Mouse (Mus musculus) testis, adult 2 months (tissue): ENCODE data around the gene Rab5c.

Source experiments
- CTCF ChIP-seq: fragments of 200-500 bp; IDR thresholded peaks from 2 replicates; pipeline ENCODE4 v1.5.1; 2012; ENCODE audit warnings: low read depth, mild to moderate bottlenecking, inconsistent platforms, low read length, moderate library complexity; ENCODE audit not compliant: control insufficient read depth, insufficient read depth, insufficient replicate concordance
- POLR2A ChIP-seq: fragments of 200-500 bp; IDR thresholded peaks from 2 replicates; pipeline ENCODE4 v1.6.1; 2012; ENCODE audit warnings: low read depth, mild to moderate bottlenecking, inconsistent platforms, low read length, moderate library complexity; ENCODE audit not compliant: control insufficient read depth

- TF ChIP-seq POLR2A (no peak), CTCF (no peak)
Measured at GRCm38 (mm10) chr11:100684084-100684483, 53.9 kb downstream of the Rab5c start.
